Mouse (Mus musculus) hindbrain, embryonic 13.5 days (tissue): ENCODE measurements around the gene Kbtbd6. TPM values are rescaled to one million over a fixed set of nuclear protein-coding genes. Genes with fewer than 3 reads are reported as not detected.
"Not testable (repeated sequence)": the region's sequence is repeated elsewhere in the genome, so short reads cannot be mapped to it uniquely, and the experiment has no call there.

Source experiments
- ATAC-seq: fragments of 200-750 bp; cut with Nextera tagmentation; 2 replicates; pipeline ENCODE4 v1.8.0; 2017; ENCODE audit warnings: moderate TSS enrichment; ENCODE audit not compliant: low FRiP score
- H3K27ac ChIP-seq: fragments of 300-500 bp; sonication (generic); 2 replicates; pipeline ENCODE4 v1.5.1; 2015; ENCODE audit warnings: inconsistent platforms, mild to moderate bottlenecking, moderate library complexity
- H3K27me3 ChIP-seq: fragments of 300-500 bp; sonication (generic); 2 replicates; pipeline ENCODE4 v1.6.1; 2015; ENCODE audit warnings: mild to moderate bottlenecking, inconsistent platforms
- H3K36me3 ChIP-seq: fragments of 300-500 bp; sonication (generic); 2 replicates; pipeline ENCODE4 v1.6.1; 2015; ENCODE audit warnings: mild to moderate bottlenecking, inconsistent platforms
- H3K4me1 ChIP-seq: fragments of 300-500 bp; sonication (generic); replicated peaks from 2 replicates; pipeline ENCODE4 v1.6.1; 2015; ENCODE audit warnings: inconsistent platforms
- H3K4me2 ChIP-seq: fragments of 300-500 bp; sonication (generic); 2 replicates; pipeline ENCODE4 v1.6.1; 2015; ENCODE audit warnings: inconsistent platforms, mild to moderate bottlenecking, moderate library complexity
- H3K4me3 ChIP-seq: fragments of 300-500 bp; sonication (generic); 2 replicates; pipeline ENCODE4 v1.5.1; 2015; ENCODE audit warnings: mild to moderate bottlenecking, inconsistent platforms
- H3K9ac ChIP-seq: fragments of 300-500 bp; sonication (generic); 2 replicates; pipeline ENCODE4 v1.6.1; 2015; ENCODE audit warnings: mild to moderate bottlenecking, inconsistent platforms
- H3K9me3 ChIP-seq: fragments of 300-500 bp; sonication (generic); 2 replicates; pipeline ENCODE4 v1.6.1; 2016; ENCODE audit warnings: inconsistent platforms
- WGBS: fragments of 180-500 bp; shearing (Covaris S2); methylation state at CpG from one replicate; pipeline ENCODE4 v1.1.7; 2015; 5-methylcytosine and 5-hydroxymethylcytosine counted together
- polyA plus RNA-seq: library from polyadenylated mRNA; unstranded; fragments of >200 nt; fragmentation: Nextera tagmentation; extraction: Ambion mirVana; gene quantifications from 2 replicates; pipeline ENCODE4 v1.2.1, GENCODE M21; 2015

Kbtbd6 gene
- polyA plus RNA-seq, 1 experiment from 2014 or later = 1.5 TPM

DNA sequence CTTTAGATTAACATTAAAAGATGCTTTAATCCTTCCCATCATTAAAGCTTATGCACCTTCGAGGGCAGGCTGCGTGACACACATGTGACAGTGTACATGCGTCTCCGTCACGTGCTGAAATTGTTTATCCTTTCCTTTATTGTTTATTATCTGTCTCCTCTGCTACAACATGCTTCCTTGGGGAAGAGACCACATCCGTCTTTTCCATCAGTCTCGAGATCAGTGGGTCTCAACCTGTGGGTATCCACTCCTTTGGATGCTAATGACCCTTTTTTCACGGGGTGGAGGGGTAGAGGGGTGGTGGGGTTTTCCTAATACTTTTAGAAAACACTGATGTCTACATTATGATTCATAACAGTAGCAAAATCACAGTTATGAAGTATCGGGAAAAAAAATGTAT is 7.0 kb upstream of the Kbtbd6 start:
- H3K27ac ChIP-seq = peak overlapping the region; percentile 87
- peak; percentile 40 for ATAC-seq
- peak overlapping the region; percentile 47 for H3K4me2 ChIP-seq
- peak overlapping the region; percentile 27; the same call in 1 of the 2 replicates for H3K4me3 ChIP-seq
- WGBS = 68% methylated on average over 9 of the region's 9 CpGs
- no peaks in the 10 kb centered on the region for H3K36me3 ChIP-seq
- H3K9me3 ChIP-seq = no peaks in the 10 kb centered on the region
- H3K9ac ChIP-seq = no peak overlapping the region
- peaks cover 20% of the 10 kb centered on the region for H3K4me1 ChIP-seq
- H3K27me3 ChIP-seq = no peaks in the 10 kb centered on the region

DNA sequence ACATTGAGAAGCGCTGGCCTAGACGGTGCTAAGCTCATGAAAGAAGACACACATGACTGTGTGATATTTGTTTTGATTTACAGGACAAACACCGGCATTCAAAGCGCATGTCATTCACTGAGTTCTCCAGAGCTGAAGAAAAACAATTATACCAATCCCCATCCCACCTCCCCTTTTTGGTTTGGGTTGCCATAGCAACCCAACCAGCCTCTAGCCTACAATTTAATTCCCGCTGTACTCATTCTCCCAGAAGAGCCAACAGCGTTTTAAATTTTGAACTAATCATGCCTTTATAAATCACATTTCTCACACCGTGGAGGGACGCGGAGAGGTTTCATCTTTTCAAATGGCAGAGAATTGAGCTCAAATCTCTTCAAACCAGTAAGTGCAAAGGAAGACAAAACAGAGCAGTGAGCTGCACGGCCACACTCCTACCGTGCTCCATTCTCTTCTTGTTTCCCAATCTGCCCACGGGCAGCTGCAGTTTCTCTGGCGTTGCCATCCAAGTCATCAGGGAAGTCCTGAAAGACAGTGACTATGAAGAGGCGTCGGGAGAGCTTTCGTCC is 6.5 kb upstream of the Kbtbd6 start:
- 16% methylated on average over 16 of the region's 16 CpGs for WGBS
- no peaks in the 10 kb centered on the region for H3K9me3 ChIP-seq

DNA sequence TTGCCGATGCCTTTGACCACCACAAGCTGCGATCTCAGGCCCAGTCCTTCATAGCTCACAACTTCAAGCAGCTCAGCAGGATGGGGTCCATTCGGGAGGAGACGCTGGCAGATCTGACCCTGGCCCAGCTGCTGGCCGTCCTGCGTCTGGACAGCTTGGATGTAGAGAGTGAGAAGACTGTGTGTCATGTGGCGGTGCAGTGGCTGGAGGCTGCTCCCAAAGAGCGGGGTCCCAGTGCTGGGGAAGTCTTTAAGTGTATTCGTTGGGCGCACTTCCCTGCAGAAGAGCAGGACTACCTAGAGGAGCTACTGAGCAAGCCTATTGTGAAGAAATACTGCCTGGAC is 928 bp downstream of the Kbtbd6 start:
- not testable (repeated sequence) for H3K36me3 ChIP-seq, H3K4me3 ChIP-seq, H3K4me1 ChIP-seq, H3K4me2 ChIP-seq, H3K27ac ChIP-seq, H3K9ac ChIP-seq, H3K9me3 ChIP-seq, H3K27me3 ChIP-seq
- peak; percentile 40 for ATAC-seq
- 94% methylated on average over 7 of the region's 10 CpGs for WGBS

More for the DNA sequence above, 6.5 kb upstream of the Kbtbd6 start:
- Histone ChIP-seq H3K4me3 (peak overlapping the region; percentile 27), H3K4me1 (peaks cover 20% of the 10 kb centered on the region), H3K27ac (peak overlapping the region; percentile 87), H3K36me3 (no peaks in the 10 kb centered on the region), H3K27me3 (no peaks in the 10 kb centered on the region), H3K4me2 (peak overlapping the region; percentile 47), H3K9ac (peak overlapping the region; percentile 4)
- ATAC-seq = peak; percentile 81

DNA sequence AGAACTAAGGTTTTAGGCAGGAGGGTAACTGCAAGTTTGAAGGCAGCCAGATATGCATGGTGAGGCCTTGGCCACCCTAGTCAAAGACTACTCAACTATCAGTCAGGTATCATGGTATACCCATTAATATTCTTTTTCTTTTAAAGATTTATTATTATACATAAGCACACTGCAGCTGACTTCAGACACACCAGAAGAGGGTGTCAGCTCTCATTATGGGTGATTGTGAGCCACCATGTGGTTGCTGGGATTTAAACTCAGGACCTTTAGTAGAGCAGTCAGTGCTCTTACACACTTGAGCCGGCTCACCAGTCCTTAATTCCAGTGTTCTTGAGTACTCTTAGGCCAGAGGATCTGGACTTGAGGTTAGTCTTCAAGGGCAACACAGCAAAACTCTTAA is 8.8 kb downstream of the Kbtbd6 start:
- Histone ChIP-seq H3K4me1 (no peaks in the 10 kb centered on the region), H3K27me3 (no peaks in the 10 kb centered on the region), H3K4me2 (no peak overlapping the region), H3K9me3 (no peaks in the 10 kb centered on the region), H3K4me3 (no peak overlapping the region), H3K27ac (no peak overlapping the region), H3K9ac (no peak overlapping the region), H3K36me3 (peaks cover 43% of the 10 kb centered on the region)
- WGBS = 91% methylated on average over 1 of the region's 1 CpGs
- no peak for ATAC-seq

DNA sequence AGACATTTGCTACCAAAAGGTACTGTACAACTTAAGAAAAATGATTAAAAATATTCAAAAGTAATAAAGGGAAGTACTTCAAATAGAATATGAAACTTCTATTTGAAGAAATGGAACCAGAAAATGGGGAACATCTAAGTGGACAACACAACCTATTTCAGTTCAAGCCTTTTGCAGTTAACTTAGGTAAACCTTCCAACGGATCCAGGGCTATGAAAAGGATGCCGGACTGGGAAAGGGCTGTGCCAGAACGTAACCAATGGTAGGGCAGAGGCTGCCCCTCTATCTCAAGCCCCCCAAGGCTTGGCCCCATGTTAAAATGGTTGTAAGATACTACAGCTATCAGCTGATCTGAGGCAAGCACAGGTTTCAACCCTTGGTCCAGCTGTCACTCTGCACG is 9.4 kb downstream of the Kbtbd6 start:
- Histone ChIP-seq H3K27me3 (no peaks in the 10 kb centered on the region), H3K36me3 (peaks cover 49% of the 10 kb centered on the region), H3K9me3 (no peaks in the 10 kb centered on the region), H3K4me3 (no peak overlapping the region), H3K9ac (no peak overlapping the region), H3K4me2 (no peak overlapping the region), H3K4me1 (no peaks in the 10 kb centered on the region), H3K27ac (no peak overlapping the region)
- no peak for ATAC-seq
- 96% methylated on average over 4 of the region's 4 CpGs for WGBS

DNA sequence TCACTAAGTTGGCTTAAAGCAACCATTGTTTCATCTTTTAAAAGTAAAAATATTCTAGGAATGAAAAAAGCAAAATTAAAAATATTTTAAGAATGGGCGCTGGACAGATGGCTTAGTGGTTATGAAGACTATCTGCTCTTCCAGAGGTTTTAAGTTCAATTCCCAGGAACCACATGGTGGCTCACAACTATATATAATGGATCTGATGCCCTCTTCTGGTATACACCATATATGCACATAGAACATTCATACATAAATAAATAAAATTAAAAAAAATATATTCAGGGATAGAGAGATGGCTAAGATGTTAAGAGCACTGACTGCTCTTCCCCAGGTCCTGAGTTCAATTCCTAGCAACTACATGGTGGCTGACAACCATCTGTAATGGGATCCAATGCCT is 14.0 kb downstream of the Kbtbd6 start:
- H3K27ac ChIP-seq = no peak overlapping the region
- no peaks in the 10 kb centered on the region for H3K9me3 ChIP-seq
- no peak overlapping the region for H3K4me3 ChIP-seq
- WGBS = 93% methylated on average over 1 of the region's 1 CpGs
- peaks cover 76% of the 10 kb centered on the region for H3K36me3 ChIP-seq
- no peak overlapping the region for H3K4me2 ChIP-seq
- no peak overlapping the region for H3K9ac ChIP-seq
- no peaks in the 10 kb centered on the region for H3K27me3 ChIP-seq
- H3K4me1 ChIP-seq = no peaks in the 10 kb centered on the region
- no peak for ATAC-seq

DNA sequence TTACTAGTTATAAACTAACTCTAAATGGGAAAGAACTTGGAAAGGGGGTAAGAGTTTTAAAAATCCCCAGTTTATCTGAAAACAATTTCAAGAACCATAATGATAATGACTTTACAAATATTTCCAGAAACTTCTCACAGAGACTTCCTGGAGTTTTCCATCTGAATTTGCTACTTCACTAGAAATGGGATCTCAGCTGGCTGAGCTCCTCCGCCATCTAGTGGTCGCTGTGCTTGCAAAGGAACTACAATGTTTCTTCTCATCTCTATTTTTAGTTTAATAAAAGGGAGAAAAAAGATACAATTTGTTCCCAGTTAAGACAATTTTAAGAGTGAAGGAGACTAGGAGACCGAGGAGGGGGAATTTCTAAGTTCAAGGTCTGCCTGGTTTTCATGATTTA is 16.0 kb downstream of the Kbtbd6 start:
- Histone ChIP-seq H3K27me3 (no peaks in the 10 kb centered on the region), H3K36me3 (peaks cover 79% of the 10 kb centered on the region), H3K9ac (no peak overlapping the region), H3K9me3 (no peaks in the 10 kb centered on the region), H3K4me2 (no peak overlapping the region), H3K27ac (no peak overlapping the region), H3K4me3 (no peak overlapping the region), H3K4me1 (no peaks in the 10 kb centered on the region)
- ATAC-seq = no peak
- 28% methylated on average over 3 of the region's 3 CpGs for WGBS

DNA sequence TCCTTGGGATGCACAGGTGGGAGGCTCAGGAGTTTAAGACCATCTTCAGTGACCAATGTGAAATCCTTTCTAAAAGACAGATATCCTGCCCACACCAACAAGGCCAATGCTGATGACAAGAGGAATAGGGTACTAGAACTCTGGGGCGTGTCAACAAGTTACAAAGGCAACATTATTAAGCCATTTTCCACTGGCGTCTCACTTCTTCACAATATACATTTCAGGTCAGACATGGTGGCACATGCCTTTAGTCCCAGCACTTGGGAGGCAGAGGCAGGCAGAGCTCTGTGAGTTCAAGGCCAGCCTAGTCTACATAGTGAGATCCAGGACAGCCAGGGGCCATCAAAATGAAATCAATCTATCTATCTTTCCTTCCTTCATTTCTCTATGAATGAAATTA is 21.7 kb downstream of the Kbtbd6 start:
- Histone ChIP-seq H3K27me3 (no peaks in the 10 kb centered on the region), H3K9ac (no peak overlapping the region), H3K4me2 (no peak overlapping the region), H3K4me1 (0 out of 2 replicates have a peak, but pooled peaks cover 2% of the 10 kb centered on the region), H3K36me3 (peaks cover 76% of the 10 kb centered on the region), H3K27ac (no peak overlapping the region), H3K9me3 (no peaks in the 10 kb centered on the region), H3K4me3 (no peak overlapping the region)
- ATAC-seq = no peak
- 92% methylated on average over 2 of the region's 2 CpGs for WGBS

DNA sequence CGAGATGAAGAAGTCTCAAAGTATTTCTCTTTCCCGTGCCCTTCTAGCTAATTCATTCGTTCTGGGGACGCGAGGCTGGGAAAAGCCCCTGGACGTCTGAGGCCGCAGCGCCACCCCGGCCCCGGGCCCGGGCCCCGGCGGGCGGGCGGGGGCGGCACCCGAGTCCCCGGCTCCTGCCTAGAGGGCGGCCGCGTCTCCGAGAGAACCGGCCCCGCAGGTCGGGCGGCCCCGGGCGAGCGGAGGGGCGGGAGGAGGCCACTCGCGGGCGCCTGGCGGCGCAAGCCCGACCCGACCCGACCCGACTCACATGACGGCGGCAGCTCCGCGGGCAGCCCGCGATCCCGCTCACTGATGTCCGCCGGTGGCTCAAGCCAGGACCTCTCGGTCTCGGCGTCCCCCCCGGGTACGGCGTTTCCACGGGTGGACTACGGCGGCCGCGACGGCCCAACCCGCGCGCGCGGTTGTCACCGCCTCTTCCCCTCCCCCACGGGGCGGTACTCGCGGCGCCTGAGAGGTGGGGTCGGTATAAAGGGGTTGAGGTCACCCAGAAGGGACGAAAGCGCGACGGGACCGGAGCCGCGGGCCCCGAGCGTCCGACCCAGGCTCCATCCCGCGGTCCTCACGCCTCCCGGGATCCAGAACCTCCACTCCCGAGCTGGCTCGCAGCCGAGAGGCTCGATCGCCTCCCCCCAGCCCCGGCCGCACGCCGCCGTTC is 29.1 kb downstream of the Kbtbd6 start, which contains the start of gene Elf1:
Gene Elf1 (plus strand): TSS at position 571 of the 715 bp plus-strand sequence.
- Histone ChIP-seq H3K4me3 (peak within 1 kb of the TSS; percentile 89), H3K36me3 (peaks cover 12% of the 10 kb centered on the region), H3K9me3 (no peaks in the 10 kb centered on the region), H3K4me2 (peak within 1 kb of the TSS; percentile 66), H3K27ac (peak within 1 kb of the TSS; percentile 100), H3K4me1 (peaks cover 31% of the 10 kb centered on the region), H3K9ac (peak within 1 kb of the TSS; percentile 97), H3K27me3 (no peaks in the 10 kb centered on the region)
- peak; percentile 80 for ATAC-seq
- under 1% methylated on average over 92 of the region's 96 CpGs for WGBS

DNA sequence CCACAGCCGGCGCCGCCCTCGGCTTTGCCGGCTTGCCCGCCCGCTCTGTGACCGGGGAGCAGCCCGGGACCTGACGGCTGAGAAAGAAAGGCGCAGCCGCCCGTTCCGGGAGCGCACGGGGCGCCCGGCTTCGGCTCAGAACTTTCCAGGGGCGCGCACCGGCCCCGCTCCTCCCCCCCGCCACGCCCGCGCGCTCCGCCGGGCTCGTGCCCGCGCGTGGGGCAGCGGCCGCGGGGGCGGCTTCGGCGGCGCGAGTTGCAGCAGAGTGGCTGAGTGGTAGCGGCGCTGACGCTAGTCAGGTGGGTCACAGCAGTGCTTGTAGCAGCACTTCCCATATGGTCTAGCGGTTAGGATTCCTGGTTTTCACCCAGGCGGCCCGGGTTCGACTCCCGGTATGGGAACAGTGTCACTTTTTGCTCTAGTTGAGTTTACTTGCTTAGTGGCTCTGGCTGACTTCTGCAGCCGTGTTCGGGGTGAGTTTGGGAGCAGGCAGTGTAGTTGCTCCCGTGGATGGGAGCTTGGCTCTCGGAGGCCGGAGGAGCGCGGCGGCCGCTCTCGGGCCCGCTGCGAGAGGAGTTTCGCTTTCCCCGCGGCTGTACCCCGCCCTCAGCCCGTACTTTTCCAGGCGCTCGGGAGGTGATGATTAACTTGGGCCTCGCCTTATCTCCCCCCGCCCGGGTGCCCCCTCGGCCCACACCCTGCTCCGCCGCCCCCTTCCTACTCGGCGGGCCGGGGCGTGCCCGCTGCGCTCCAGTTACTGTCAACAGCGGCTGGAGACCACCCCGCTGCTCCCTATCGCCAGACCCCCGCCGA is 29.9 kb downstream of the Kbtbd6 start, which contains the start of gene Wbp4:
Gene Wbp4 (minus strand): TSS at position 182 of the 813 bp plus-strand sequence.
- H3K36me3 ChIP-seq = peaks cover 9% of the 10 kb centered on the region
- H3K4me1 ChIP-seq = peaks cover 33% of the 10 kb centered on the region
- peak; percentile 95 for ATAC-seq
- H3K27ac ChIP-seq = peak within 1 kb of the TSS; percentile 100
- peaks cover 3% of the 10 kb centered on the region; the same call in 1 of the 2 replicates for H3K27me3 ChIP-seq
- H3K9me3 ChIP-seq = no peaks in the 10 kb centered on the region
- H3K4me2 ChIP-seq = peak within 1 kb of the TSS; percentile 66
- peak within 1 kb of the TSS; percentile 97 for H3K9ac ChIP-seq
- peak within 1 kb of the TSS; percentile 89 for H3K4me3 ChIP-seq
- WGBS = under 1% methylated on average over 75 of the region's 86 CpGs

DNA sequence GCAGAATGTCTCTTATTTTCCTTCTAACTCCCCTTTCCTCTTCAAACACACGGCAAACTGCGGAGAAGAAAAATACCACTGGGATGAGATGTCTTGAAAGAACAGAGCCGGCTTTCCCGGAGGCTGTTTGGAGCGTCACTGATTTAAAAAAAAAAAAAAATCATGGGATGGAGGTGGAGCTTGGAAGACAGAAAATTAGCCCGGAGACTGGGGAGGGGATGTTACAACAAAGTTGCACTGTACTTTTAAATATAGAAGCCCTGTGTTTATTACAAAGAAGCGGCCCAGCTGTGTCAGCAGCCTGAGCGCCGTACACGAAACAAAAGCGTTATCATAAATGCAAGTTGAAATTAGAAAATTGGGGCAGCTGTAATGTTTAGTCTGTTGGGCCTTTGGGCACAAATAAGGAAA is 30.6 kb downstream of the Kbtbd6 start:
- H3K9ac ChIP-seq = peak overlapping the region; percentile 97
- H3K4me2 ChIP-seq = peak overlapping the region; percentile 66
- H3K27ac ChIP-seq = peak overlapping the region; percentile 100
- peaks cover 5% of the 10 kb centered on the region for H3K36me3 ChIP-seq
- peak overlapping the region; percentile 89 for H3K4me3 ChIP-seq
- WGBS = 1% methylated on average over 11 of the region's 11 CpGs
- H3K9me3 ChIP-seq = no peaks in the 10 kb centered on the region
- no peak for ATAC-seq
- peaks cover 4% of the 10 kb centered on the region; the same call in 1 of the 2 replicates for H3K27me3 ChIP-seq
- peaks cover 40% of the 10 kb centered on the region for H3K4me1 ChIP-seq

DNA sequence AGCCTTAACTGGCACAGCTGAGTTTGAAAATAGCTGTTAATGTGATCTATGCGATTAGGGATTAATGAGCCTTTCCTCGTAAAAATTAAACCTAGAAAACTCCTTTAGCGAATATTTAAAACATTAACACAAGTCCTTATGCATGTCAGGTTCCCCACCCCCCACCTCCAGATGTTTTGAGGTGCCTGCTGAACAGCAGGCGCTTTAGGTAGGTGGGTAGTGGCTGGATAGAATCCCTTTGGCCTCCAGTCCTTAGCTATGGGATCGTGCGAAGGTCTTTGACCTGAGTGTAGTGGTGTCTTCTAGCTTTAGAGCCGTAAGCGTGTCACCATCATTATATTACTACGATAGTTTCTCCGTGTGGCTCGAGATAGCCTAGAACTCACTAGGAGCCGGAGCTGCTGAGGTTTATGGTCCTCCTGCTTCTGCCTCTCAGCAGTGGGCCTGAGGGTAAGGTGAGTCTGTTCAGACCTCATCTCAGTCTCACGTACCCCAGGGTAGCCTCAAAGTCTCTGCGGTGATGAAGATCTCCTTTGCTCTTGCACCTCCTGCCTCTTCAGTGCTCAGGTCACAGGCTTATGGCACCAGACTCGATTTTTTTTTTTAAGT is 31.2 kb downstream of the Kbtbd6 start:
- Histone ChIP-seq H3K4me3 (peak overlapping the region; percentile 89), H3K4me1 (peaks cover 46% of the 10 kb centered on the region)

More for the DNA sequence above, 31.2 kb downstream of the Kbtbd6 start:
- ATAC-seq = no peak
- Histone ChIP-seq H3K27me3 (peaks cover 4% of the 10 kb centered on the region; the same call in 1 of the 2 replicates), H3K9me3 (no peaks in the 10 kb centered on the region), H3K27ac (peak overlapping the region; percentile 100), H3K36me3 (peaks cover 5% of the 10 kb centered on the region), H3K9ac (peak overlapping the region; percentile 97), H3K4me2 (peak overlapping the region; percentile 66)
- WGBS = 27% methylated on average over 15 of the region's 15 CpGs
